Mouse (Mus musculus): ENCODE results near the gene Usf1. TPM values are rescaled to one million over a fixed set of nuclear protein-coding genes. Genes with fewer than 3 reads are reported as not detected.

The Usf1 gene
- 10 to 100 TPM; 53.4 to 54.3 TPM for total RNA-seq (2021)

- DNase-seq = peak; percentile 96
Observed at GRCm38 (mm10) chr1:171410947-171411484, at the start of gene Usf1. Usf1 (plus strand) TSS chr1:171411313.

DNA sequence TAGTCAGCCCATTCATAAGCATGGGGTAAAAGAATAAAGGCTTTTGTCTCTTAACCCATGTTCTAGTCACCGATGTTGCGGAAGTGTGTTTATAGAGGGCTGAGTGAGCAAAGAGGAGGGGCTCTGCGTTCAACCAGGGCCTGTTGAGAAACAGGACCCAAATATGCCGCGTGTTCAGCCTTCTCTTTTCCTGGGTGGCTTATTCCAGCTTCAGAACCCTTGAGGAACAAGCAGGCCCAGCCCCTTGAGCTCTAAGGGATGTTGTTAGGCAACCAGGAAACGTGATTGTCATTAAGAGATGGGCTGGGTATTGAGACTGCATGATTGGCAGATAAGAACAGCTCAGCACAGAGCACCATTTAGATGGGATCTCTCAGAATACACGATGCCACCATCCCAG is 45.2 kb upstream of the Usf1 start:
- no peak for DNase-seq

DNA sequence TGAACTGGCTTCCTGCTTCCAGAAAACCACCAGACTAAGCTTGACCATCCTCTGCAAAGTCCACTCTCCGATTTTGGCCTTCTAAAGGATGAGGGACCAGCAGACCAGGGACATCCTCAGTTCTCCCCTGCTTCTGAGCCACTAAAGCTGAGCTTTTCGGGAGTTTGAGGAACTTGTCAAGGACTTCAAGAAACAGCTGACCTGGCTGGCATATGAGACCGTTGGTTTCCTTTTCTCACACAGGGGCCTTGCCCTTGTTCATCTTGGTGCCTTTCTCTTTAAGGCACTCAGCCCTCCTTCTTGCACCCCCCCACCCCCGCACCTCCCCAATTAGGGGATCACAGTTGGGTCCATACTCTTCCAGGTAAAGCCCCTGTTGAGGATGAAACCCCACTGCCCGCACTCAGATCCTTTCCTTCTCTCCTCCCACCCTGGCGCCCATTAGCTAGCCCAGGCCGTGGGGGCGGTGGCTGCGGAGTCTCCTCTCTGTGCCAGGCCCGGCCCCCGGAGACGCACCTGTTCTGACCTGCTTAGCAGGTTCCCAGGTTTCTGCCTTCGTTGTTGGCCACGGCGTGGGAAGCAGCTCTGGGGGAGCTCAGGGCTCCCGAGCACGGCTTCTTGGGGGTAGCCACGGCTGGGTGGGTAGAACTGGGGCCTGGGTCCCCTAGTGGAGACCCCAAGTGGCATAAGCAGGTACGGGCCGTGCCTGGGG is 41.1 kb upstream of the Usf1 start, which contains the start of gene Nectin4:
Nectin4 (plus strand) TSS at position 255 of the 712 bp plus-strand sequence.
- DNase-seq = no peak

DNA sequence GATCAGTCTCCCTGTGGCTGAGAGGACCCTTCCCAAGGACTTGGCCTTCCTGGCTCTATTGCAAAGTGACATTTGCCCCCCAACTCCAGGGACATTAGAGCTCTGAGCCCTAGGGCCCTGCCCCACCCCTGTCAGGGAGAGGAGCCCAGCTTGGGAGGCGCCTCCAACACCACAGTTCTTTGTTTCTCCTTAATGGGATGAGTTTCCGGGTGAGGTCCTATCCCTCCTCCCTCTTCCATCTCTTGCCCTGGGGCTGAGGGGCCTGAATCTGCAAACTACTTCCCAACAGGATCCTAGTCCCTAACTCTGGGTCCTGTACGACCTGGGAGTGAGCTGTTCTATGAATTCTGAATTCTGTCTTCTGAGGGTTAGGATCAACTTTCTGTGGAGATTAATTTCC is 38.2 kb upstream of the Usf1 start:
- DNase-seq = no peak

DNA sequence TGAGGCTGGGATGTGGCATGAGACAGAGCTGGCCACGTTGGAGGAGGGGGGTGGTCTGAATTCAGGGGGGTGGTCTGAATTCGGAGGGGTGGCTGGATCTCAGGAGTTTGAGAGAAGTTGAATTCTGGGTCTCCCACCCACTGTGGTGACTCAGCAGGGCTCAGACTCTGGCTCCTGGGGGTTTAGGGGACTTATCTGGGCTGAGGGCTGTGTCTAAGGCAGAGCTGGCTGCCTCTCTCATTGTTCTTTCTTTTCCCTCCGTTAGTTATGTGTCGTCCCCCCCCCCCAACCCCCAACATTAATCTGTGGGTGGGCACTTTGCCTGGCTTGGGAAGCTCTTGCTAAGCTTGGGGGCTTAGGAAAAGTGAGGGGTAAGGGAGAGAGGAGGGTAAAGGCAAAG is 37.2 kb upstream of the Usf1 start:
- no peak for DNase-seq

DNA sequence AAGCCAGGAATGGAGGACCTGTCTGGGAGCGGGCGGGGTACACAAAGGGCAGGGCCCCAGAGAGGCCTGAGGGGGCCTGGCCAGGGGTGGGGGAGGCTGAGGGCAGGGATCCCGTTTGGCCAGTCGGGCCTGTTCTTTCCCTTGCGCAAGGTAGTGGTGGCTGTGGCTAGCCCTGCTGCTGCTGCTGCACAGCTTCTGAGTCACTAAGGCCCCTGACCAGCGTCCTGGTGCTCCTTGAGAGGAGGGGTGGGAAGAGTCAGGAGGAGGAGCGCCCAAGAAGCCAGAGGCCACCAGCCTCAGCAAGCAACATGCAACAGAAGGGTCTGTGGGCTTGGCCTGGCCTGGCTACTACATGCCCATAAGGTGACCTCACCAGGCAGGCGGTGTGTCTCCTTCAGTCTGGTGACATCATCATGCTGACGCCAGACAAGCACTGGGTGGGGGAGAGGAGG is 35.4 kb upstream of the Usf1 start:
- DNase-seq = peak; percentile 20

- no peak for DNase-seq
Observed at GRCm38 (mm10) chr1:171378298-171378697, 32.8 kb upstream of the Usf1 start.

DNA sequence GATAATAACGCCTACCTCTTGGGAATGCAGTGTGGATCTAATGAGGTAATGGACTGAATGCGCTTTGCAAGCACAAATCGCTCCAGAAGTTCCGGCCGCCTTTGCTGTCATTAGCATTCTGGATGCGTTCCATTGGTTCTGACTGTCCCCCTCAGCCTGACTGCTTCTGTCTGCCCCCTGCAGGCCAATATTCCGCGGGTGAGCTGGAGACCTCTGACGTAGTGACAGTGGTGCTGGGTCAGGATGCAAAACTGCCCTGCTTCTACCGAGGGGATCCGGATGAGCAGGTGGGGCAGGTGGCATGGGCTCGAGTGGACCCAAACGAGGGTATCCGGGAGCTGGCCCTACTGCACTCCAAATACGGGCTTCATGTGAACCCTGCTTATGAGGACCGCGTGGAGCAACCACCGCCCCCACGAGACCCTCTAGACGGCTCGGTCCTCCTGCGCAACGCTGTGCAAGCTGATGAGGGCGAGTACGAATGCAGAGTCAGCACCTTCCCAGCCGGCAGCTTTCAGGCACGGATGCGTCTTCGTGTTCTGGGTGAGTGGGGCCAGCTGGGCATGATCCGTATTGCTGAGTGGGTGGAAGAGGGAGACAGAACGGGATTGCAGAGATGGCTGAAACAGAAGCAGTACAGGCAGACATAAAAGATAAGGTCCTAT is 31.0 kb upstream of the Usf1 start:
- DNase-seq = peak; percentile 87

DNA sequence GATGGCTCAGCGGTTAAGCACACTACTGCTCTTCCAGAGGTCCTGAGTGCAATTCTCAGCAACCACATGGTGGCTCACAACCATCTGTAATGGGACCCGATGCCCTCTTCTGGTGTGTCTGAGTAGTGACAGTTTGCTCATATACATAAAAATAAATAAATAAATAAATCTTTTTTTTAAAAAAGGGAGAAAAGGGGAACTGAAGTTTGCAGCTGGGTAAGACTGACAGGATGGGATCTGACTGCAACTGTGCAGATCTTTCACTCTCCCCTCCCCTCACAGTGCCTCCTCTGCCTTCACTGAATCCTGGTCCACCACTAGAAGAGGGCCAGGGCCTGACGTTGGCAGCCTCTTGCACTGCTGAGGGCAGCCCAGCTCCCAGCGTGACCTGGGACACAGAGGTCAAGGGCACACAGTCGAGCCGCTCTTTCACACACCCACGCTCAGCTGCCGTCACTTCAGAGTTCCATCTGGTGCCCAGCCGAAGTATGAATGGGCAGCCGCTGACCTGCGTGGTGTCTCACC is 29.0 kb upstream of the Usf1 start:
- no peak for DNase-seq

DNA sequence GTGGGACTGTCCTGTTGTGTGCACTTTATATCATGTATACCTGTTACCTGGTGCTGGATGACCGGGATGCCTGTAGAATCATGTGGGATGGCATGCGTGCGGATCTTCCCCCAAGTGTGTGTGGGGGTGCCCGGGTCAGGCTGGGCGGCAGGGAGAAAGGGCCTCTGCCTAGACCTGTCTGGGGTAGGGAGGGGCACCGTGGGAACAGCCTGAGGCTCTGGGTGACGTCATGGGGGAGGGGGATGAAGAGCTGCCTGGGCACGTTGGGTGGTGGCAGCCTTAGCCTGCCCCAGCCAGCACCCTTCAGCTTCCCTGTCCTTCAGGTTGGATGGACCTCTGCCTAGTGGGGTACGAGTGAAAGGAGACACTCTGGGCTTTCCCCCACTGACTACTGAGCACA is 26.8 kb upstream of the Usf1 start:
- no peak for DNase-seq

DNA sequence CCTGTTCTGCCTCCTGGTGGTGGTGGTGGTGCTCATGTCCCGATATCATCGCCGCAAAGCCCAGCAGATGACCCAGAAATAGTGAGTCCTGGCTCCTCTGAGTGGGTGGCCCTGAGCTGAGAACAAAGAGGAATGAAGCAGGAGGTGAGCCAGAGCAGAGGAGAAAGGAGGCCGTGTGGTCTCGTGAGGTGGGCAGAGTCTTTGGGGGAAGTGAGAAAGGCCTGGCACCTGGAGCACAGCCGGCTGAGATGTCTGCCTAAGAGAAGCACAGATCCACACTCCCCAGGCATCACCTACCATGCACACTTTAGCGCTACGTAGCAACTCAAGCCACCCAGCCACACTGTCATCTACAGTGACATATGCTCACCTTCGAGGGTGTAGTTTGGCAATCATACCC is 25.9 kb upstream of the Usf1 start:
- DNase-seq = no peak

DNA sequence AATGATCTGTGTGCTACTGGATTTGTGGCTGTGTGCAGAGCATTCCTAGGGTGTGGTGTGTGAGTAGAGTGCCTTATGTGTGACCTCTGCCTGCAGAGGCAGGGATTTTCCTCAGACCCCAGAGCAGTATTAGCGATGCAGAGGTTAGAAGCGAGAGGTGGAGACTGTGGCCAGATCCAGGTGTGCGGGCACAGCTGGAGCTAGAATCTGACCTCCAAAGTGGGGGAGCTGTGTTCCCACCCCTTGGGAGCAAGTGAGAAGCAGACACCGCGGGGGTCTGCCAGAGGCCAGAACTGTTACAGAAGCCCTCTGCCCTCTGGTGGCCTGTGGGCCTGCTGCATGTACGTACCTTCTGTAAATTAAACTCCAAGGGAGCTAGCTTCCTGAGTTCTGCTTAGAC is 24.0 kb upstream of the Usf1 start:
- peak; percentile 36 for DNase-seq

DNA sequence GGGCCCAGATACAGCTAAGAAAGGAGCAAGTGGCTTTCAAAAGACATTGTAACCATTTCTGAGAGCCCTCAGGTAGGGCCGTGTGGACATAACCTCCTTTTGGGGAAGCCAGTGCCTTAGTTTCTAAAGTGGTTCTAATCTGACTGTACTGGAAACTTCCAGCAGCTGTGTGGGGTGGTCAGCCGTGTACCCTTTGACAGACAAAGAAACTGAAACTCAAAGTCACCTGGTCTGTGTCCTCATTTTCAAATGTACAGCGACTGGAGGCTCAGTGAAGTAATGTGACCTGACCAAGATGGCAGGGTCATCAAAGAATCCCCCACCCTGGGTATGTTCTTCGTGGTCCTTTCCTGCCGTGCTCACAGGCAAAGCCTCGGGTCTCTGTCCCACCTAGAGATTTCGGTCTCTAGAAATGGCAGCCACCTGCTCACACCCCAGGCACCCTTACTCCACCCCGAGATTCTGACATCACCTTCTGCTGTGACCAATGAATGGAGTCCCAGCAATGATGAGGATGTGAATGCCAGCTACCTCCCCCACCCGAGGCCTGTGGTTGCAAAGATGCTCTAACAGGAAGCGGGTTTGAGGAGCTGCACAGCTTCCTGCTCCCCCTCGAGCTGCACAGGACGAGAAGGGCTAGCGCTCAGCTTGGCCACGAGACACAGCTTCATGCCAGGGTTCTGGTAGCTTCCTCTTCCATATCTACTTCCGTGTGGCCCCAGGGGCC is 22.6 kb upstream of the Usf1 start, which contains the start of gene Arhgap30:
Arhgap30 (plus strand) TSS at position 579 of the 727 bp plus-strand sequence.
- peak; percentile 27 for DNase-seq

GRCm38 (mm10) chr1:171390101-171390500 is 21.0 kb upstream of the Usf1 start:
- no peak for DNase-seq

GRCm38 (mm10) chr1:171401821-171402220 is 9.3 kb upstream of the Usf1 start:
- DNase-seq = no peak

DNA sequence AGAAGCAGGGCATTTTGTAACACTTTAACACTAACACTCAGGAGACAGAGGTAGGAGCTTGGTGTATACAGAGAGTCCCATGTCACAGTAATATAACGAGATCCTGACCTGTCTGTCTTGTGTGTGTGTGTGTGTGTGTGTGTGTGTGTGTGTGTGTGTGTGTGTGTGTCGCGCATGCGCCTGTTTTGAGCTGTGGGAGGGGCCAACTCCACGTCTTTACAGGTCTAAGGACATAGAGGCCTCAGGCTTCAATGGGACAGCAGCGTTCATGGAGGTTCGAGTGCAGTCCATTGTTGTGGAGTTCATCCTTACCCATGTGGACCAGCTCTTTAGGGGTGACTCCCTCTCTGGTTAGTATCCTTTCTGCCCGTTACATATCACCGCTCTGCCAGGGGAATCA is 8.1 kb upstream of the Usf1 start:
- no peak for DNase-seq

- DNase-seq = no peak
Observed at GRCm38 (mm10) chr1:171407263-171407662, 3.9 kb upstream of the Usf1 start.

DNA sequence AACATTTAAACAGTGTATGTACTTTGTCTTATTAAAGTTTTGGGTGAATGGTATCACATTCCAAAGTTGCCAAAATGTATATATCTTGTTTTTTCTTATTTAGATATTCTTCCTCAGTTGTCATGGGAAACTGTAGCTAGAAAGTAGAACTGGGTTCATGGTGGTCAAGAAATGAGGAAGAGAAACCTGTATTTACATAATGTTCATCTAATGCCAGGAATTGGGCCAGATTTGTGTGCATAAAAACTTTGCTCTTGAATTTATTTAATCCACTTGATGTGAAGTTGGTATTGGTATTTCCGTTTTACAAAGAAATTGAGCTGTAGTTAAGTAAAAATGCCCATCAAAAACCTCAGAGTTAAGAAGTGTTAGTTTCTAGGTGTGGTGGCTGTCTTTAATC is 882 bp upstream of the Usf1 start:
- no peak for DNase-seq

- no peak for DNase-seq
Observed at GRCm38 (mm10) chr1:171411492-171411941, 404 bp downstream of the Usf1 start.

GRCm38 (mm10) chr1:171412001-171412441 is 908 bp downstream of the Usf1 start:
- DNase-seq = peak; percentile 46

GRCm38 (mm10) chr1:171412446-171412845 is 1.3 kb downstream of the Usf1 start:
- DNase-seq = peak; percentile 22

- DNase-seq = no peak
Observed at GRCm38 (mm10) chr1:171413608-171414007, 2.5 kb downstream of the Usf1 start.

DNA sequence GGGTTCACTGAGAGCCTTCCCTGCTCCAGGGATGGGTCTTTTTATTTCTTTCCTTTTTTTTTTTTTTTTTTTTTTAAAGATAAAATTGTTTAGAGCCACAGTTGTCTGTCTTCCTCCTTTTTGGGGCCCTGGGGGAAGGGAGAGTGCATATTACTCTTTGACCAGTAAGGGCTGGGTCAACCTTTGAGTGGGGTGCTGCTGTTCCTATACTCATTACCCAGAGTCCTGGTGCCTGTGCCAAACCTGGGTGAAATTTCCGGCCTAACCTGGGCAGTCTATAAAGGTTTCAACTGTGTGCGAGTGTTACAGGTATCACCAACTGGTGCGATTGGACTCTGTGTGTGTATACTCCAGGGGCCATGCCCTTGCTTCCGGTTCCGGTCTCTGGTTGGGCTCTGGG is 7.5 kb downstream of the Usf1 start, which contains the start of gene Tstd1:
Tstd1 (plus strand) TSS at position 213 of the 400 bp plus-strand sequence.
- no peak for DNase-seq
